ENCODE assay signal across 17 mouse cellular contexts in the genomic region with DNA sequence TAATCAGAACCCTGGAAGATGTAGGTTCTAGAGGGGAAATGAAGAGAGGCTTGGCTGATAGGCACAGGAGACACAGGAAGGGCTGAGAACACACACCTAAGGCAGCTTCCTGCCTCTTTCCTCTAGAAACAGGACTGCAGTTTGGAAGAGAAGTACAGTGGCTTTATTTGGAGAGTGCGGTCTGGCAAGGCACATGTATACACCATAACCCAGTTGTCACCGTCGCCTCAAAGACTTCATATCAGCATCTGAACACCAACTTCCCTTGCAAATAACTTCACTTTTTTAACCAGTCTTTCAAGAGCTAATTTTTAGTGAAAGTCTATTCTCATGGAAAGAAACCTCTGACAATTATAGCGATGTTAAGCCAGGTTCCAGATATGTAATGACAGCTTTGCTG.
"Had no signal": no experiment of that assay in that cellular context is flagged by ENCODE, and none has a peak within 500 bp of the region (broad histone marks: within the 10 kb centered on the region; RNA-seq: fewer than 3 reads in every experiment).

No protein-coding gene starts in this region.

- H3K4me3 ChIP-seq: liver, embryonic 15.5 days; lung, embryonic 15.5 days; midbrain, embryonic 13.5 days; midbrain, embryonic 15.5 days; neural tube, embryonic 12.5 days; stomach, embryonic 15.5 days had no signal

- H3K27ac ChIP-seq: liver, embryonic 15.5 days; lung, embryonic 15.5 days; macrophage; midbrain, embryonic 13.5 days; midbrain, embryonic 15.5 days; neural tube, embryonic 12.5 days; stomach, embryonic 15.5 days; stomach, postnatal 0 days had no signal

- H3K27me3 ChIP-seq: liver, embryonic 15.5 days; lung, embryonic 15.5 days; megakaryocyte, embryonic 14.5 days; midbrain, embryonic 13.5 days; midbrain, embryonic 15.5 days; neural tube, embryonic 12.5 days; stomach, embryonic 15.5 days had no signal

- ATAC-seq: liver, postnatal 0 days; lung, postnatal 0 days; midbrain, embryonic 13.5 days; midbrain, embryonic 15.5 days had no signal

- H3K9ac ChIP-seq: liver, embryonic 15.5 days; liver, postnatal 0 days; lung, embryonic 15.5 days; midbrain, embryonic 13.5 days; midbrain, embryonic 15.5 days; neural tube, embryonic 12.5 days; stomach, embryonic 15.5 days had no signal

- H3K9me3 ChIP-seq: liver, embryonic 15.5 days; lung, embryonic 15.5 days; megakaryocyte, embryonic 14.5 days; midbrain, embryonic 13.5 days; midbrain, embryonic 15.5 days; neural tube, embryonic 12.5 days; stomach, embryonic 15.5 days had no signal

- DNase-seq: liver, postnatal 0 days; lung, postnatal 14 days; lung, postnatal 36 days; retina, postnatal 1 day; right cerebral cortex, postnatal 14 days; thymus, adult 2 months; thymus, postnatal 25 days had no signal

- H3K4me1 ChIP-seq: stomach, embryonic 15.5 days had no signal

- H3K36me3 ChIP-seq: liver, embryonic 15.5 days; lung, embryonic 15.5 days; midbrain, embryonic 13.5 days; midbrain, embryonic 15.5 days; neural tube, embryonic 12.5 days; stomach, embryonic 15.5 days had no signal

- H3K4me2 ChIP-seq: liver, embryonic 15.5 days; lung, embryonic 15.5 days; midbrain, embryonic 13.5 days; midbrain, embryonic 15.5 days; neural tube, embryonic 12.5 days; stomach, embryonic 15.5 days had no signal
